Mouse (Mus musculus): ENCODE measurements around the gene Lmo4. TPM values are rescaled to one million over a fixed set of nuclear protein-coding genes. Genes with fewer than 3 reads are reported as not detected.

Gene Lmo4
- polyA plus RNA-seq, 1 experiment from 2014 or later = 104 TPM

DNA sequence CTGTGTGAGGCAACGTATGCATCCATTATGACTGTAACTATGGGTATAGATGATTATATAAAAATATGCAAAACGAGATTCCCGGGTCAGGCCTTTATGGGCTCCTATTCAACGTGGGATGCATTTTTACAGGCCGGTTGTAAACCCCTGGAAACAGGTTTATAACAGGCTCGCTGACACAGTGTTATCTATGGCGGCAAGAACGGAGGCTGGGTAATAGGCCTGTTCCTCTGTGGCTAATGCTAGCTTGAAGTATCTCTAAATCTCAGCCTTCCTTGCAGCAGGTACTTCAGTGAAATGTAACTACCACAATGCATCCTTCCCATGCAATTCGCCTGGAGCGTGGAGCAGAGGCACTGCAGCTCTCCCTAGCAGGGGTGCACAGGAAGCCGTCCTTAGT, 31.9 kb downstream of the Lmo4 start:
- no peak overlapping the region for H3K4me2 ChIP-seq (ENCODE audit: low read depth, low read length)
- no peaks in the 10 kb centered on the region for H3K9me3 ChIP-seq (replicated peaks; ENCODE audit: control insufficient read depth, low read length)
- no peak overlapping the region for H3K27ac ChIP-seq (replicated peaks; ENCODE audit: low read depth, low read length)
- DNase-seq (ENCODE audit: low spot score) = no peak
- H3K9ac ChIP-seq (replicated peaks; ENCODE audit: low read length) = no peak overlapping the region
- H3K27me3 ChIP-seq (ENCODE audit: control insufficient read depth, insufficient read depth, low read length) = no peaks in the 10 kb centered on the region
- no peak overlapping the region for H3K4me3 ChIP-seq (ENCODE audit: low read depth, low read length)
- WGBS = 88% methylated on average over 11 of the region's 11 CpGs
- ATAC-seq (replicated peaks; ENCODE audit: insufficient number of reproducible peaks, low FRiP score, low TSS enrichment, low read depth) = no peak
- no peaks in the 10 kb centered on the region for H3K4me1 ChIP-seq (ENCODE audit: control insufficient read depth, insufficient read depth, low read length)
- H3K36me3 ChIP-seq (replicated peaks; ENCODE audit: control insufficient read depth, insufficient read depth, low read depth, low read length) = no peaks in the 10 kb centered on the region

DNA sequence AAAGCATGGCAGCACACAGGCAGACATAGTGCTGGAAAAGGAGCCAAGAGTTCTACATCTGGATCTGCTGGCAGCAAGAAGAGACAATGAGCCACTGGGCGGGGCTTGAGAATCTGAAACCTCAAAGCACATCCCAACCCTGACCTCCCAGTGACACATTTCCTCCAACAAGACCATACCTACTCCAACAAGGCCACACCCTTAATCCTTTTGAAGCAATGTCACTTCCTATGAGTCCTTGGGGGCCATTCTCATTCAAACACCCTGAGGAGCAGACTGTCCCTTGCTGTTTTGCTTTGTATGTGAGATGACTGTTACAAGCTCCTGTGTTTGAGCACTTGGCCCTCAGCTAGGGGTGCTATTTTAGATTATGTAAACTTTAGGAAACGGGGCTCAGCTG, 33.3 kb downstream of the Lmo4 start:
- Histone ChIP-seq H3K4me2 (ENCODE audit: low read depth, low read length) (no peak overlapping the region), H3K9ac (replicated peaks; ENCODE audit: low read length) (no peak overlapping the region), H3K9me3 (replicated peaks; ENCODE audit: control insufficient read depth, low read length) (no peaks in the 10 kb centered on the region), H3K4me3 (ENCODE audit: low read depth, low read length) (no peak overlapping the region), H3K36me3 (replicated peaks; ENCODE audit: control insufficient read depth, insufficient read depth, low read depth, low read length) (no peaks in the 10 kb centered on the region), H3K4me1 (ENCODE audit: control insufficient read depth, insufficient read depth, low read length) (no peaks in the 10 kb centered on the region), H3K27me3 (ENCODE audit: control insufficient read depth, insufficient read depth, low read length) (no peaks in the 10 kb centered on the region), H3K27ac (replicated peaks; ENCODE audit: low read depth, low read length) (no peak overlapping the region)
- no peak for ATAC-seq (replicated peaks; ENCODE audit: insufficient number of reproducible peaks, low FRiP score, low TSS enrichment, low read depth)
- DNase-seq (ENCODE audit: low spot score) = no peak
- 74% methylated on average over 2 of the region's 2 CpGs for WGBS

DNA sequence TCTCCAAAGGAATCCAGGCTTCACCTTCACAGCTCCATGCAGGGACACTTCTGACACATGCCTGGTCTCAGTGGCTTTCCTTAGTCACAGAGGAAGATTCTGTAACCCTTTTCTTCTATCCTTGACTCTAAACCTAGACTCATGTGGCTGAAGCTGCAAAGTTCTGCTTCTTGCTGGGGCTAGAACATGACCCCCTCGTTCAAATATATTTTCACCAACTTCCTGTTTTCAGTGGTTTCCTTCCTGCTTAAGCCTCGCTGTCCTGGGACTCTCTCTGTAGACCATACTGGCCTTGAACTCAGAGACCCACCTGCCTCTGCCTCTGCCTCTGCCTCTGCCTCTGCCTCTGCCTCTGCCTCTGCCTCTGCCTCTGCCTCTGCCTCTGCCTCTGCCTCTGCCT, 34.5 kb downstream of the Lmo4 start:
- no peak for DNase-seq (ENCODE audit: low spot score)
- no peak overlapping the region for H3K27ac ChIP-seq (replicated peaks; ENCODE audit: low read depth, low read length)
- no peak overlapping the region for H3K9ac ChIP-seq (replicated peaks; ENCODE audit: low read length)
- H3K4me1 ChIP-seq (ENCODE audit: control insufficient read depth, insufficient read depth, low read length) = no peaks in the 10 kb centered on the region
- no peak overlapping the region for H3K4me3 ChIP-seq (ENCODE audit: low read depth, low read length)
- H3K4me2 ChIP-seq (ENCODE audit: low read depth, low read length) = no peak overlapping the region
- H3K9me3 ChIP-seq (replicated peaks; ENCODE audit: control insufficient read depth, low read length) = no peaks in the 10 kb centered on the region
- 93% methylated on average over 2 of the region's 2 CpGs for WGBS
- no peaks in the 10 kb centered on the region for H3K27me3 ChIP-seq (ENCODE audit: control insufficient read depth, insufficient read depth, low read length)
- no peak for ATAC-seq (replicated peaks; ENCODE audit: insufficient number of reproducible peaks, low FRiP score, low TSS enrichment, low read depth)
- H3K36me3 ChIP-seq (replicated peaks; ENCODE audit: control insufficient read depth, insufficient read depth, low read depth, low read length) = no peaks in the 10 kb centered on the region

GRCm38 (mm10) chr3:144166439-144167155, 38.4 kb downstream of the Lmo4 start:
- WGBS = 88% methylated on average over 8 of the region's 8 CpGs
- Histone ChIP-seq H3K36me3 (replicated peaks; ENCODE audit: control insufficient read depth, insufficient read depth, low read depth, low read length) (no peaks in the 10 kb centered on the region), H3K4me1 (ENCODE audit: control insufficient read depth, insufficient read depth, low read length) (no peaks in the 10 kb centered on the region), H3K4me3 (ENCODE audit: low read depth, low read length) (no peak overlapping the region), H3K27ac (replicated peaks; ENCODE audit: low read depth, low read length) (no peak overlapping the region), H3K27me3 (ENCODE audit: control insufficient read depth, insufficient read depth, low read length) (no peaks in the 10 kb centered on the region), H3K9me3 (replicated peaks; ENCODE audit: control insufficient read depth, low read length) (no peaks in the 10 kb centered on the region), H3K4me2 (ENCODE audit: low read depth, low read length) (no peak overlapping the region), H3K9ac (replicated peaks; ENCODE audit: low read length) (no peak overlapping the region)
- ATAC-seq (replicated peaks; ENCODE audit: insufficient number of reproducible peaks, low FRiP score, low TSS enrichment, low read depth) (no peak), DNase-seq (ENCODE audit: low spot score) (no peak)

DNA sequence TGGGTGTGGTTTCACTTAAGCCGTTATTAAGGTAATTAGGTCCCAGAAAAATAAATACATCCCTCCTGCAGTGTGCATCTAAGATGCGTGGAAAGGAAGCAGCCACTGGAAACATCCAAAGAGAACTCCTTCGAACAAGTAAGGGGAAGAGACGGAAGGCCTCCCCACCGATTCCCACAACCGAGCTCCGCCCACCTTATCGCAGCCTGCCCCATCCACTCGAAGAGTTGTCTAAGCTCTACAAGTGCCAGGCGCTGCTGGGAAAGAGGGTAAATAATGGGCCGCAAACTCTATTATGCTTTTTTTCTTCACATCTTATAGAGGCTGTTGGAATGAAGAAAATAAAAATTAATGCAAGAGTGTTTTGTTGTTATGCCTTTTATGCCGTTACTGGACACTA, 39.6 kb downstream of the Lmo4 start:
- Histone ChIP-seq H3K36me3 (replicated peaks; ENCODE audit: control insufficient read depth, insufficient read depth, low read depth, low read length) (no peaks in the 10 kb centered on the region), H3K27me3 (ENCODE audit: control insufficient read depth, insufficient read depth, low read length) (no peaks in the 10 kb centered on the region), H3K4me3 (ENCODE audit: low read depth, low read length) (no peak overlapping the region), H3K4me1 (ENCODE audit: control insufficient read depth, insufficient read depth, low read length) (no peaks in the 10 kb centered on the region), H3K4me2 (ENCODE audit: low read depth, low read length) (no peak overlapping the region), H3K9me3 (replicated peaks; ENCODE audit: control insufficient read depth, low read length) (no peaks in the 10 kb centered on the region), H3K9ac (replicated peaks; ENCODE audit: low read length) (no peak overlapping the region), H3K27ac (replicated peaks; ENCODE audit: low read depth, low read length) (no peak overlapping the region)
- DNase-seq (ENCODE audit: low spot score) (no peak), ATAC-seq (replicated peaks; ENCODE audit: insufficient number of reproducible peaks, low FRiP score, low TSS enrichment, low read depth) (no peak)
- WGBS = 66% methylated on average over 12 of the region's 12 CpGs

- Histone ChIP-seq H3K9me3 (replicated peaks; ENCODE audit: control insufficient read depth, low read length) (no peaks in the 10 kb centered on the region), H3K4me2 (ENCODE audit: low read depth, low read length) (no peak overlapping the region), H3K27ac (replicated peaks; ENCODE audit: low read depth, low read length) (no peak overlapping the region), H3K36me3 (replicated peaks; ENCODE audit: control insufficient read depth, insufficient read depth, low read depth, low read length) (no peaks in the 10 kb centered on the region), H3K4me1 (ENCODE audit: control insufficient read depth, insufficient read depth, low read length) (no peaks in the 10 kb centered on the region), H3K27me3 (ENCODE audit: control insufficient read depth, insufficient read depth, low read length) (no peaks in the 10 kb centered on the region), H3K4me3 (ENCODE audit: low read depth, low read length) (no peak overlapping the region), H3K9ac (replicated peaks; ENCODE audit: low read length) (no peak overlapping the region)
- peak; percentile 56 for DNase-seq (ENCODE audit: low spot score)
- WGBS = 45% methylated on average over 9 of the region's 9 CpGs
- no peak for ATAC-seq (replicated peaks; ENCODE audit: insufficient number of reproducible peaks, low FRiP score, low TSS enrichment, low read depth)
Observed at GRCm38 (mm10) chr3:144164665-144165385, 40.2 kb downstream of the Lmo4 start.

DNA sequence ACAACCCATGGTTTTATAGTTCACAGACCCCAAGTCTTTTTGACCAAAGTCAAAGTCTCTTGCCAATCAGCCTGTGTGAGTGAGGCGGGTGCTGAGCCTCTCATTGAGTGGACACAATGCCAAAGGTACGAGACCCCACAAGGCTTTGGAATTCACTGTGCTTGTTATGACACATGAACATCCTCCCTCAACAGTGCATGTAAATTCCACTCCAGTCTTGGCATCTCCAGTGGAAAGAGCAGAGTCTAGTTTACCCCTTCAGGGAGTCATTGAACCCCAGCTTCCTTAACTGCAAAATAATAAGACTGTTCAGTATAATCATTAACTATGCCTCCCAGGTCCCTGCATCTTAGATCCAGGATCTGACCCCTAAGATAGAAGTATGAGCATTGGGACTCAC, 41.3 kb downstream of the Lmo4 start:
- Histone ChIP-seq H3K9ac (replicated peaks; ENCODE audit: low read length) (no peak overlapping the region), H3K4me1 (ENCODE audit: control insufficient read depth, insufficient read depth, low read length) (no peaks in the 10 kb centered on the region), H3K27ac (replicated peaks; ENCODE audit: low read depth, low read length) (no peak overlapping the region), H3K4me2 (ENCODE audit: low read depth, low read length) (no peak overlapping the region), H3K9me3 (replicated peaks; ENCODE audit: control insufficient read depth, low read length) (no peaks in the 10 kb centered on the region), H3K27me3 (ENCODE audit: control insufficient read depth, insufficient read depth, low read length) (no peaks in the 10 kb centered on the region), H3K4me3 (ENCODE audit: low read depth, low read length) (no peak overlapping the region), H3K36me3 (replicated peaks; ENCODE audit: control insufficient read depth, insufficient read depth, low read depth, low read length) (no peaks in the 10 kb centered on the region)
- WGBS = 79% methylated on average over 2 of the region's 2 CpGs
- ATAC-seq (replicated peaks; ENCODE audit: insufficient number of reproducible peaks, low FRiP score, low TSS enrichment, low read depth) (no peak), DNase-seq (ENCODE audit: low spot score) (no peak)

DNA sequence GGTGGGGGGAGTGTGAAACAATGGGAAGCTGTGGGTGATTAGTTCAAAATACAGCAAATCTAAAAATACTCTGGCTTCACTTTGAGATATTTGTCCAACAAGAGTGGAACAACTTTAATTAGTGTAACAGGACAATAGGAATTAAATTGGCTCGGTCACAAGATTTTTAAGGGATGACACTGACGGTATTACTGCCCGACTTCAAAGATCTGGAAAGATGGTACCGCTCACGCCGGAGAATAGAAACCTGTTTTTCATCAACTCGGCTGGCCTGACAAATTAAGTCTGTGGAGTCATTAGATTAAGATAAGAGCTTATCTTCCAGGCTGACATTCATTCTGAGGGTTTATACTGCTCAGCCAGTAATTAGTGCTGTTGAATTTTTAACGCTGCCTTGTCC, 42.9 kb downstream of the Lmo4 start:
- WGBS = 32% methylated on average over 8 of the region's 8 CpGs
- Histone ChIP-seq H3K4me2 (ENCODE audit: low read depth, low read length) (no peak overlapping the region), H3K4me1 (ENCODE audit: control insufficient read depth, insufficient read depth, low read length) (no peaks in the 10 kb centered on the region), H3K9me3 (replicated peaks; ENCODE audit: control insufficient read depth, low read length) (no peaks in the 10 kb centered on the region), H3K27me3 (ENCODE audit: control insufficient read depth, insufficient read depth, low read length) (no peaks in the 10 kb centered on the region), H3K27ac (replicated peaks; ENCODE audit: low read depth, low read length) (no peak overlapping the region), H3K36me3 (replicated peaks; ENCODE audit: control insufficient read depth, insufficient read depth, low read depth, low read length) (no peaks in the 10 kb centered on the region), H3K9ac (replicated peaks; ENCODE audit: low read length) (no peak overlapping the region), H3K4me3 (ENCODE audit: low read depth, low read length) (no peak overlapping the region)
- no peak for ATAC-seq (replicated peaks; ENCODE audit: insufficient number of reproducible peaks, low FRiP score, low TSS enrichment, low read depth)
- peak; percentile 15 for DNase-seq (ENCODE audit: low spot score)

Measured in embryonic facial prominence, embryonic 11.5 days (tissue).